Mouse (Mus musculus) E14TG2a.4 (cell line): ENCODE data around the gene Nr2c1.

ENCODE experiments used
- CTCF ChIP-seq: conservative IDR thresholded peaks from 2 replicates; pipeline ENCODE4 v1.5.1; 2014; ENCODE audit warnings: low read length
- NANOG ChIP-seq: IDR thresholded peaks from 2 replicates; pipeline ENCODE4 v1.6.1; 2014; ENCODE audit warnings: borderline replicate concordance, low read length, mixed read lengths

DNA sequence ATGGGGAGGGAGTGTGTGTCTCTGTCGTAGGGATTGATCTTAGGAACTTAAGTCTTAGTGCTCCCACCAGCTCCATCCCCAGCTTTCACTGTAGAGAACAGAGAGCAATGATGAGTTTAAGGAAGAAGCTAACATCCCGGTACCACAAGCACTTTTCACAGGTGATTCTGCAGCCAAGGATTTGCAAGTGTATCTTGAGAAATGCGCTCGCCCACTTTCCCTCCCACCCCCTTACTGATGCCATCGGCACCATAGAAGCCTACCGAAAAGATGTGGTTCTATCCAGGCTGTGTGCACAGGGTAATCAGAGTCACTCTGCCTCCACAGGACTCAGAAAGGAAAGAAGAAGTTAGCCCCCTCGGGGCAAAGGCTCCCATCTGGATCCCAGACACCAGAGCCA lies 14.1 kb upstream of the Nr2c1 start:
- TF ChIP-seq CTCF, result no peak
- no peak for TF ChIP-seq NANOG
